Mouse (Mus musculus) intestine, postnatal 0 days (tissue): ENCODE measurements around the gene Gpr179. TPM values are rescaled to one million over a fixed set of nuclear protein-coding genes. Genes with fewer than 3 reads are reported as not detected.

Source experiments
- ATAC-seq: fragments of 200-750 bp; cut with Nextera tagmentation; 2 replicates; pipeline ENCODE4 v1.8.0; 2017; ENCODE audit warnings: mild to moderate bottlenecking, moderate TSS enrichment, moderate library complexity
- H3K27ac ChIP-seq: fragments of 300-500 bp; sonication (generic); 2 replicates; pipeline ENCODE4 v1.5.1; 2014; ENCODE audit warnings: mild to moderate bottlenecking, low read depth, low read length, moderate library complexity
- H3K27me3 ChIP-seq: fragments of 300-500 bp; sonication (generic); replicated peaks from 2 replicates; pipeline ENCODE4 v1.6.1; 2014; ENCODE audit warnings: low read length, mixed read lengths; ENCODE audit not compliant: control insufficient read depth, insufficient read depth
- H3K36me3 ChIP-seq: fragments of 300-500 bp; sonication (generic); 2 replicates; pipeline ENCODE4 v1.6.1; 2014; ENCODE audit warnings: mild to moderate bottlenecking, moderate library complexity; ENCODE audit not compliant: control insufficient read depth, insufficient read depth
- H3K4me1 ChIP-seq: fragments of 300-500 bp; sonication (generic); replicated peaks from 2 replicates; pipeline ENCODE4 v1.6.1; 2014; ENCODE audit warnings: antibody characterized with exemption, low read length, mixed read lengths; ENCODE audit not compliant: control insufficient read depth, insufficient read depth
- H3K4me2 ChIP-seq: fragments of 300-500 bp; sonication (generic); replicated peaks from 2 replicates; pipeline ENCODE4 v1.6.1; 2014; ENCODE audit warnings: low read depth, mild to moderate bottlenecking, moderate library complexity
- H3K4me3 ChIP-seq: fragments of 300-500 bp; sonication (generic); 2 replicates; pipeline ENCODE4 v1.5.1; 2014; ENCODE audit warnings: low read depth, low read length
- H3K9ac ChIP-seq: fragments of 300-500 bp; sonication (generic); 2 replicates; pipeline ENCODE4 v1.6.1; 2014; ENCODE audit warnings: mild to moderate bottlenecking, low read depth, low read length
- H3K9me3 ChIP-seq: fragments of 300-500 bp; sonication (generic); 2 replicates; pipeline ENCODE4 v1.6.1; 2016; ENCODE audit warnings: mixed run types; ENCODE audit not compliant: control insufficient read depth
- CTCF ChIP-seq: sonication (generic); IDR thresholded peaks from 2 replicates; pipeline ENCODE4 v1.5.1; 2016; ENCODE audit warnings: low read depth, mild to moderate bottlenecking, control low read depth, antibody characterized with exemption, moderate library complexity
- WGBS: fragments of 180-500 bp; shearing (Covaris S2); extraction: QIAGEN DNeasy Blood & Tissue Kit; methylation state at CpG from one replicate; pipeline ENCODE4 v1.1.7; 2014; 5-methylcytosine and 5-hydroxymethylcytosine counted together
- polyA plus RNA-seq: library from polyadenylated mRNA; unstranded; fragments of >200 nt; fragmentation: Nextera tagmentation; extraction: Ambion mirVana; gene quantifications from 2 replicates; pipeline ENCODE4 v1.2.1, GENCODE M21; 2015

Gpr179 gene
- polyA plus RNA-seq, 1 experiment from 2014 or later: 0.07 TPM

DNA sequence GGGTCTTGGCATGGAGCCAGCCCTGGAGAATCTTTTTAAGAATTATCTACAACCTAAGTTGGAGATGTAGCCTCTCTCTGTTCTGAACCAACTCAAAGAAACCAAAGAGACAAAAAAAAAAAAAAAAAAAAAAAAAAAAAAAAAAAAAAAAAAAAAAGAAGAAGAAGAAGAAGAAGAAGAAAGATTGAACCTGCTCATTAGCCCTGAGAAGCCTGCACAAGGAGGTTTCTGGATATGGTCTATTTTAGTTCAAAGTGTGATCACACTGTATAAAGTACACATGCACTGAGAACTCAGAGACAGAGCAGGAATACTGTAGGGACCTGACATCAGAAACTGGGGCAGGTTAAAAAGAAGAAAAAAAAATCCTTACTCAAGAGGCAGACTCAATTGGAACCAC, 64.2 kb downstream of the Gpr179 start:
- H3K27ac ChIP-seq: no peak overlapping the region
- H3K4me3 ChIP-seq: no peak overlapping the region
- H3K9ac ChIP-seq: no peak overlapping the region
- no peaks in the 10 kb centered on the region for H3K9me3 ChIP-seq
- no peak for TF ChIP-seq CTCF
- no peaks in the 10 kb centered on the region for H3K36me3 ChIP-seq
- no peaks in the 10 kb centered on the region for H3K4me1 ChIP-seq
- H3K4me2 ChIP-seq: no peak overlapping the region
- no peak for ATAC-seq
- no peaks in the 10 kb centered on the region for H3K27me3 ChIP-seq

DNA sequence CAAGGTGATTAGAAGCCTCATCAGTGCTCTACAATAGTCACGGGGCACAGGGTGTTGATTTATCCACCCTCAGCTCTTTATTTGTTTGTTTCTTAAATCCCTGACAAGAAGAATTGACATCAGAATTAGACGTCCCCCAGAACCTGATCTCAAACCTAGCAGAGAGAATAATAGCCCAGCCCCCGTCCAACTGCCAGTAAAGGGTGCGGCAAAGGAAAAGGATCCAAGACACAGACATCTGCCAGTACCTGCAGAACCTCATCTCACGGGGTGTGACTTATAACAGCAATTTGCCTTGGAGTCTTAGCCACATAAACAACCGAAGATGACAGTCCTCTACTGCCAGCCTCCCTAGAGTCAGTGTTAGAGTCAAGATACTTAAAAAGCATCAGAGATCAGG, 64.9 kb downstream of the Gpr179 start:
- H3K4me1 ChIP-seq: no peaks in the 10 kb centered on the region

GRCm38 (mm10) chr11:97285852-97286775, 65.8 kb downstream of the Gpr179 start:
- Histone ChIP-seq H3K4me1 (no peaks in the 10 kb centered on the region), H3K27ac (no peak overlapping the region), H3K27me3 (no peaks in the 10 kb centered on the region), H3K4me2 (no peak overlapping the region), H3K9ac (no peak overlapping the region), H3K4me3 (no peak overlapping the region), H3K9me3 (no peaks in the 10 kb centered on the region), H3K36me3 (no peaks in the 10 kb centered on the region)
- WGBS: 74% methylated on average over 9 of the region's 9 CpGs
- TF ChIP-seq CTCF: no peak
- ATAC-seq: no peak

More for the DNA sequence above, 64.9 kb downstream of the Gpr179 start:
- no peaks in the 10 kb centered on the region for H3K36me3 ChIP-seq
- H3K4me2 ChIP-seq: no peak overlapping the region
- no peak for TF ChIP-seq CTCF
- H3K4me3 ChIP-seq: no peak overlapping the region
- no peak overlapping the region for H3K9ac ChIP-seq
- H3K27ac ChIP-seq: no peak overlapping the region
- no peaks in the 10 kb centered on the region for H3K27me3 ChIP-seq
- ATAC-seq: no peak
- H3K9me3 ChIP-seq: no peaks in the 10 kb centered on the region
- WGBS: 35% methylated on average over 6 of the region's 6 CpGs

- no peak for ATAC-seq
- Histone ChIP-seq H3K4me3 (no peak overlapping the region), H3K36me3 (no peaks in the 10 kb centered on the region), H3K9ac (no peak overlapping the region), H3K27me3 (no peaks in the 10 kb centered on the region), H3K9me3 (no peaks in the 10 kb centered on the region), H3K27ac (no peak overlapping the region), H3K4me1 (no peaks in the 10 kb centered on the region), H3K4me2 (no peak overlapping the region)
- TF ChIP-seq CTCF: no peak
- WGBS: 81% methylated on average over 4 of the region's 4 CpGs
Measured at GRCm38 (mm10) chr11:97284854-97285253, 67.0 kb downstream of the Gpr179 start.

GRCm38 (mm10) chr11:97282179-97282578, 69.7 kb downstream of the Gpr179 start:
- no peak for ATAC-seq
- TF ChIP-seq CTCF: no peak
- H3K9me3 ChIP-seq: no peaks in the 10 kb centered on the region
- no peak overlapping the region for H3K4me3 ChIP-seq
- peak overlapping the region; percentile 62; the same call in 1 of the 2 replicates for H3K27ac ChIP-seq
- no peaks in the 10 kb centered on the region for H3K36me3 ChIP-seq
- H3K9ac ChIP-seq: no peak overlapping the region
- WGBS: 50% methylated on average over 6 of the region's 6 CpGs
- no peak overlapping the region for H3K4me2 ChIP-seq
- 0 out of 2 replicates have a peak, but pooled peaks cover 3% of the 10 kb centered on the region for H3K4me1 ChIP-seq
- H3K27me3 ChIP-seq: no peaks in the 10 kb centered on the region

Other genes with a start within 250 kb of the Gpr179 start
- gene Tbx21, start 236.7 kb downstream of the Gpr179 start, polyA plus RNA-seq: 0.09 and 0.13 TPM in 2 replicates
- 1.7 and 2.4 TPM in 2 replicates for gene Tbkbp1, start 200.6 kb downstream of the Gpr179 start, polyA plus RNA-seq
- gene Kpnb1, start 164.2 kb downstream of the Gpr179 start, polyA plus RNA-seq: 17.5 and 18.1 TPM in 2 replicates
- gene Npepps, start 71.4 kb downstream of the Gpr179 start, polyA plus RNA-seq: 41.9 and 54.7 TPM in 2 replicates
- 40.2 and 40.5 TPM in 2 replicates for gene Mrpl45, start 36.4 kb downstream of the Gpr179 start, polyA plus RNA-seq
- 2.4 and 2.5 TPM in 2 replicates for gene Socs7, start 10.5 kb upstream of the Gpr179 start, polyA plus RNA-seq
- gene Arhgap23, start 63.5 kb upstream of the Gpr179 start, polyA plus RNA-seq: 3.5 and 4.6 TPM in 2 replicates
- 0.10 and 0.21 TPM in 2 replicates for gene 4933428G20Rik, start 148.3 kb upstream of the Gpr179 start, polyA plus RNA-seq
- 0.18 and 0.24 TPM in 2 replicates for gene Srcin1, start 224.1 kb upstream of the Gpr179 start, polyA plus RNA-seq